Mouse (Mus musculus): Measurements from ENCODE around the gene Atpaf2. TPM values are rescaled to one million over a fixed set of nuclear protein-coding genes. Genes with fewer than 3 reads are reported as not detected.
"Not testable (repeated sequence)": the region's sequence is repeated elsewhere in the genome, so short reads cannot be mapped to it uniquely, and the experiment has no call there.

Gene Atpaf2
- polyA plus RNA-seq, 1 experiment from 2014 or later: 70.2 TPM

DNA sequence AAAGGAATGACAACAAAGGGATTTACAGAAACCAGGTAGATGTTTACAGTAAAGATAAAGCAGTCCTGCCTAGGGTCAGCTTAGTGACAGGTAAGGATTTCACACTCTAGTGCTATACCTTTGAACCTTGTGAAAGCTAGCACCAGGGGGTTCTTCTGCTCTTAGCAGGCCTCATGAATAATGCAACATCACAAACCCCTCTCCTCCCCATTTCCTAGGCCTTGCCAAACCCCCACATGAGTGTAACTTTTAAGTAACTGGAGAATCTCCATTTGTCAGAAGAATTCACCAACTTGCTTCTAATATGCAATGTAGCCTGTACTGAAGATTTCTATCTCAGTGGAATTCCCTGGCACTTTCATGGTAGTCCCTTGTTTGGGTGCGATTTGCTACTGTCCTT lies 21.4 kb upstream of the Atpaf2 start:
- ATAC-seq (replicated peaks; ENCODE audit: low FRiP score); DNase-seq (ENCODE audit: low spot score); H3K27me3 ChIP-seq (replicated peaks; ENCODE audit: control insufficient read depth, insufficient read depth, low read length); H3K4me2 ChIP-seq; H3K27ac ChIP-seq (ENCODE audit: low read depth, low read length); H3K4me3 ChIP-seq (ENCODE audit: low read depth, low read length); H3K4me1 ChIP-seq (replicated peaks; ENCODE audit: control insufficient read depth, insufficient read depth, low read length); H3K9ac ChIP-seq (ENCODE audit: low read depth, low read length); H3K9me3 ChIP-seq (ENCODE audit: control insufficient read depth, low read length): not testable (repeated sequence)
- WGBS: 41% methylated on average over 1 of the region's 1 CpGs
- H3K36me3 ChIP-seq (ENCODE audit: control insufficient read depth, insufficient read depth, low read length): peaks cover 11% of the 10 kb centered on the region

DNA sequence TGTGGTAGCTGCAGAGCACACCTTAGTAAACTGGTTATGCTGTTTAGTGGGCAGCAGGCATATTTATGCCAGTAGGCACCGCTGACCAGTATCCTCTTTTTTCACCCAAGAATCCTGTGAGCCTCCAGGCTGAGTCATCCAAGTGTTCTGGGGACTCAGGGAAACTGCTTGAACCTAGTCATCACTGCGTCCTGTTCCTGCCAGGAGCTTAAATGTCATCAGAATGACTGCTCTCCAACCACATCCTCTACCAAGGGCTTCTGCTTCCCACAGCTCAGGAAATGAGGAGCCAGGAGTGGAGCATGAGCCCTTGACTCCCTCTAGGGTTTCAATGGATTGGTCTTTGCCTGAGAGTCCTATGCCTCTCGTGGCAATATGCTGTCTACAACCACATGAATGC lies 18.4 kb upstream of the Atpaf2 start:
- H3K36me3 ChIP-seq (ENCODE audit: control insufficient read depth, insufficient read depth, low read length): peaks cover 20% of the 10 kb centered on the region
- H3K27me3 ChIP-seq (replicated peaks; ENCODE audit: control insufficient read depth, insufficient read depth, low read length): no peaks in the 10 kb centered on the region
- H3K4me1 ChIP-seq (replicated peaks; ENCODE audit: control insufficient read depth, insufficient read depth, low read length): no peaks in the 10 kb centered on the region; the same call in 1 of the 2 replicates
- no peak overlapping the region for H3K4me2 ChIP-seq
- ATAC-seq (replicated peaks; ENCODE audit: low FRiP score) (no peak), DNase-seq (ENCODE audit: low spot score) (no peak)
- no peaks in the 10 kb centered on the region for H3K9me3 ChIP-seq (ENCODE audit: control insufficient read depth, low read length)
- 70% methylated on average over 3 of the region's 3 CpGs for WGBS
- H3K9ac ChIP-seq (ENCODE audit: low read depth, low read length): no peak overlapping the region
- no peak overlapping the region for H3K4me3 ChIP-seq (ENCODE audit: low read depth, low read length)
- no peak overlapping the region for H3K27ac ChIP-seq (ENCODE audit: low read depth, low read length)

DNA sequence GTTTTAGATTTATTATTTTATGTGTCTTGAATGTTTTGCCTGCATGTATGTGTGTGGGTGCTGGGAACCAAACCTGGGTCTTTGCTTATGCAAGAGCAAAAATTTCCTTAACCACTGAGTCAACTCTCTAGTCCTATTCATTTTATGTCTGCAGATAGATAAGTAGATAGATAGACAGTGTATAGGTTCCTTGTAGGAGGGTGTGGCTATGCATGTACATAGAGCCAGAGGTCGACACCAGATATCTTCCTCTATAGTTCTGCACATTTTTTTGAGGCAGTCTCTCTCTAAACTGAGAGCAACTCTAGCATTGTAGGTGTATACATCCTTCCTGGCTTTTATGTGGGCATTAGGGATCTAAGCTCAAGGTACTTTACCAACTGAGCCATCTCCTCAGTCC lies 16.9 kb upstream of the Atpaf2 start:
- 67% methylated on average over 1 of the region's 1 CpGs for WGBS
- no peaks in the 10 kb centered on the region for H3K9me3 ChIP-seq (ENCODE audit: control insufficient read depth, low read length)
- H3K4me1 ChIP-seq (replicated peaks; ENCODE audit: control insufficient read depth, insufficient read depth, low read length): no peaks in the 10 kb centered on the region; the same call in 1 of the 2 replicates
- H3K4me3 ChIP-seq (ENCODE audit: low read depth, low read length): no peak overlapping the region
- H3K27me3 ChIP-seq (replicated peaks; ENCODE audit: control insufficient read depth, insufficient read depth, low read length): no peaks in the 10 kb centered on the region
- no peak overlapping the region for H3K27ac ChIP-seq (ENCODE audit: low read depth, low read length)
- no peak for ATAC-seq (replicated peaks; ENCODE audit: low FRiP score)
- DNase-seq (ENCODE audit: low spot score): no peak
- H3K4me2 ChIP-seq: no peak overlapping the region
- peaks cover 22% of the 10 kb centered on the region for H3K36me3 ChIP-seq (ENCODE audit: control insufficient read depth, insufficient read depth, low read length)
- H3K9ac ChIP-seq (ENCODE audit: low read depth, low read length): no peak overlapping the region

DNA sequence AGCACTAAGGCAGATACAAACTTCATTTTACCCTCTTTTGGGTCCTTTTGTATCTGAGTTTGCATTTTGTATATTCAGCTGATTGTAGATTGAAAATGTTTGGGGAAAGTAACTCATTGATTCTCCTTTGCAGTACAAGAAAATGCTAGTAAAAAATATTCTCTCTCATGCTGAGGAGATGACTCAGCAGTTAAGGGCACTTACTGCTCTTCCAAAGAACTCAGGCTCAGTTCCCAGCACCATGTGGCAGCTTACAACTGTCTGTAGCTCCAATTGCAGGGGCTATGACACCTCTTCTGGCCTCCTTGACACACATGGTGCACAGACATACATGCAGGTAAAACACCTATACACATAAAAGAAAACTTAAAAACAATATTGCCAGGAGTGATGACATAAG lies 15.2 kb upstream of the Atpaf2 start:
- peaks cover 25% of the 10 kb centered on the region for H3K36me3 ChIP-seq (ENCODE audit: control insufficient read depth, insufficient read depth, low read length)

DNA sequence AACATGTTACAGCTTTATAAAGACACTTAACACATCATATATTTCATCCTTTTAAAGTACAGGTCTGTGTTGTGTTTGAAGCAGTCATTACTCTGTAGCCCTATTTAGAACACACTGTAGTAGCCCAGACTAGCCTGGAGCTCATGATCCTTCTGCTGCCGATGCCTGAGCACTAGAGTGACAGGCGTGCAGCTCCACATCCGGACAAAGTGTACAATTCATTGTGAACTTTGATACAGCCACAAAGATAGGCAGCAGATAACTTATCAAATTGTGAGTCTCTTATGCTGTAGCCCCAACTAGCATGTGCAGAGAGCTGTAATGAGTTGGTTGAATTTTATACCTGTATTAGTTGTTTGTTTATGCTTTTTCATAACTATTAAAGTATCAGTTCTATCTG lies 9.4 kb upstream of the Atpaf2 start:
- peaks cover 16% of the 10 kb centered on the region; the same call in 1 of the 2 replicates for H3K36me3 ChIP-seq (ENCODE audit: control insufficient read depth, insufficient read depth, low read length)
- H3K9me3 ChIP-seq (ENCODE audit: control insufficient read depth, low read length): no peaks in the 10 kb centered on the region
- H3K9ac ChIP-seq (ENCODE audit: low read depth, low read length): no peak overlapping the region
- DNase-seq (ENCODE audit: low spot score): no peak
- H3K4me1 ChIP-seq (replicated peaks; ENCODE audit: control insufficient read depth, insufficient read depth, low read length): no peaks in the 10 kb centered on the region
- H3K4me2 ChIP-seq: no peak overlapping the region
- no peak for ATAC-seq (replicated peaks; ENCODE audit: low FRiP score)
- H3K4me3 ChIP-seq (ENCODE audit: low read depth, low read length): no peak overlapping the region
- WGBS: 89% methylated on average over 3 of the region's 3 CpGs
- H3K27me3 ChIP-seq (replicated peaks; ENCODE audit: control insufficient read depth, insufficient read depth, low read length): no peaks in the 10 kb centered on the region
- no peak overlapping the region for H3K27ac ChIP-seq (ENCODE audit: low read depth, low read length)

More for the DNA sequence above, 15.2 kb upstream of the Atpaf2 start:
- DNase-seq (ENCODE audit: low spot score) (no peak), ATAC-seq (replicated peaks; ENCODE audit: low FRiP score) (no peak)
- no peak overlapping the region for H3K9ac ChIP-seq (ENCODE audit: low read depth, low read length)
- no peak overlapping the region for H3K4me3 ChIP-seq (ENCODE audit: low read depth, low read length)
- H3K4me1 ChIP-seq (replicated peaks; ENCODE audit: control insufficient read depth, insufficient read depth, low read length): no peaks in the 10 kb centered on the region; the same call in 1 of the 2 replicates
- no peak overlapping the region for H3K27ac ChIP-seq (ENCODE audit: low read depth, low read length)
- no peak overlapping the region for H3K4me2 ChIP-seq
- H3K27me3 ChIP-seq (replicated peaks; ENCODE audit: control insufficient read depth, insufficient read depth, low read length): no peaks in the 10 kb centered on the region
- H3K9me3 ChIP-seq (ENCODE audit: control insufficient read depth, low read length): no peaks in the 10 kb centered on the region

DNA sequence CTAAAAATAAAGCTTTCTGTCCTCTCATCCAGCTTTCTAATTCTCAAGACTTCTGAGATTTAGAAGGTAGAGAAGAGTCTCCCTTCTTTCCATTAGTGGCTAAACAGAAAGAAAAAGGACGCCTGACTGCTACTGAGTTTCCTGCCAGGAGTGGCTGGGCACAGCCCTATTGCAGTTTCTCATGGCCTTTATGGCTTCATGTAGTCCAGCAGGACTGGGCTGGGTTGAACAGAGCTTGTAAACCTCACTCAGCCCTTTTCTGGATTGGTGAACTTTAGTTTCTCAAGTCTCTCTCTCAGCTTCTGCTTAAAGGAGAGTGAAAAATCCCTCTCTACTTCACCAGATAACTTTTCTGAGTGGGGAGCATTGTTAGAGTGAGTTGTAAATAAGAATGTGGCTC lies 8.2 kb upstream of the Atpaf2 start:
- Histone ChIP-seq H3K9ac (ENCODE audit: low read depth, low read length) (no peak overlapping the region), H3K27me3 (replicated peaks; ENCODE audit: control insufficient read depth, insufficient read depth, low read length) (no peaks in the 10 kb centered on the region), H3K9me3 (ENCODE audit: control insufficient read depth, low read length) (no peaks in the 10 kb centered on the region), H3K4me3 (ENCODE audit: low read depth, low read length) (no peak overlapping the region), H3K4me1 (replicated peaks; ENCODE audit: control insufficient read depth, insufficient read depth, low read length) (no peaks in the 10 kb centered on the region), H3K36me3 (ENCODE audit: control insufficient read depth, insufficient read depth, low read length) (peaks cover 11% of the 10 kb centered on the region; the same call in 1 of the 2 replicates), H3K27ac (ENCODE audit: low read depth, low read length) (no peak overlapping the region), H3K4me2 (no peak overlapping the region)
- WGBS: 76% methylated on average over 1 of the region's 1 CpGs
- no peak for ATAC-seq (replicated peaks; ENCODE audit: low FRiP score)
- no peak for DNase-seq (ENCODE audit: low spot score)

DNA sequence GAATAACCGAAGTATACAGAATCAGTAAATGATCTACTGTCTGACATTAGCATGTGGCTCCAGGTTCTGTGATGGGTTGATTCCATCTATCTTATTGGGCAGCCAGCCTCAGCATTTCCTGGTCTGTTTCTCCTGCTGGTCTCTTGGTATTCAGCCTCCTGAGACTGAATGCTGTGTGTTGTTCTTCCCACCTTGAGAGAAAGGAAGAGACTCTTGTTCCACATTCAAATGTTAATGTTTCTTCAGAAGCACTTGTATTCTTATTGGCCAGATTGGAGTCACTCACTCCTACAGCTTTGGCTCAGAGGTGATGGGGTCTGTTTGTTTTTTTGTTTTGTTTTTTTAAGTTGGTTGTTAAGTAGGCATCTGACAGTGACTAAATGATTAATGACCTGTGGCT lies 4.7 kb upstream of the Atpaf2 start:
- ATAC-seq (replicated peaks; ENCODE audit: low FRiP score): no peak
- H3K4me2 ChIP-seq: no peak overlapping the region
- H3K36me3 ChIP-seq (ENCODE audit: control insufficient read depth, insufficient read depth, low read length): peaks cover 4% of the 10 kb centered on the region; the same call in 1 of the 2 replicates
- no peak for DNase-seq (ENCODE audit: low spot score)
- WGBS: 53% methylated on average over 1 of the region's 1 CpGs
- no peak overlapping the region for H3K27ac ChIP-seq (ENCODE audit: low read depth, low read length)
- no peaks in the 10 kb centered on the region for H3K9me3 ChIP-seq (ENCODE audit: control insufficient read depth, low read length)
- no peak overlapping the region for H3K9ac ChIP-seq (ENCODE audit: low read depth, low read length)
- peaks cover 10% of the 10 kb centered on the region for H3K4me1 ChIP-seq (replicated peaks; ENCODE audit: control insufficient read depth, insufficient read depth, low read length)
- no peak overlapping the region for H3K4me3 ChIP-seq (ENCODE audit: low read depth, low read length)
- H3K27me3 ChIP-seq (replicated peaks; ENCODE audit: control insufficient read depth, insufficient read depth, low read length): no peaks in the 10 kb centered on the region

DNA sequence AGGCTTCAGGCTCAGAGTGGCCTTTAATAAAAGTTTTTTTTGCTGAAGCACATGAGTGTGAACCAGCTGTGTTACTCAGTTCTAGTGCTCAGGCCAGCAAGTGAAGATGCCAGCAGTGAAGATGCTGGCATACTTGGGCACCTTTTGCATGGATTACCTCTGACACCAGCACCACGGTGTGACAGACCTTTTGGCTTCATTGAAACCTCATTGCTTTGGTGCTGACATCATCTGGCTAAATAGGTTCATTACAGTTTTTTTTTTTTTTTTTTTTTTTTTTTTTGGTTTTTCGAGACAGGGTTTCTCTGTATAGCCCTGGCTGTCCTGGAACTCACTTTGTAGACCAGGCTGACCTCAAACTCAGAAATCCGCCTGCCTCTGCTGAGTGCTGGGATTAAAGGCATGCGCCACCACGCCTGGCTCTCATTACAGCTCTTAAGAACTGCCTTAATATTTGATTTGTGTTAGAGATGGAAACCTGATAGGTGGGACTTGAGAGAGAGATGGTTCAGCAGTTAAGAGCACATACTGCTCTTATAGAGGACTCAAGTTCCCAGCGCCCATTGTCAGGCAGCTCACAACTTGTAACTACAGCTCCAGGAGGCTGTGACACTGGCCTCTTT lies 3.9 kb upstream of the Atpaf2 start:
- Histone ChIP-seq H3K4me2 (no peak overlapping the region), H3K4me1 (replicated peaks; ENCODE audit: control insufficient read depth, insufficient read depth, low read length) (peaks cover 10% of the 10 kb centered on the region), H3K9me3 (ENCODE audit: control insufficient read depth, low read length) (no peaks in the 10 kb centered on the region), H3K4me3 (ENCODE audit: low read depth, low read length) (no peak overlapping the region), H3K27ac (ENCODE audit: low read depth, low read length) (no peak overlapping the region), H3K36me3 (ENCODE audit: control insufficient read depth, insufficient read depth, low read length) (peaks cover 2% of the 10 kb centered on the region; the same call in 1 of the 2 replicates), H3K27me3 (replicated peaks; ENCODE audit: control insufficient read depth, insufficient read depth, low read length) (no peaks in the 10 kb centered on the region), H3K9ac (ENCODE audit: low read depth, low read length) (no peak overlapping the region)
- ATAC-seq (replicated peaks; ENCODE audit: low FRiP score) (no peak), DNase-seq (ENCODE audit: low spot score) (no peak)
- 71% methylated on average over 5 of the region's 6 CpGs for WGBS

DNA sequence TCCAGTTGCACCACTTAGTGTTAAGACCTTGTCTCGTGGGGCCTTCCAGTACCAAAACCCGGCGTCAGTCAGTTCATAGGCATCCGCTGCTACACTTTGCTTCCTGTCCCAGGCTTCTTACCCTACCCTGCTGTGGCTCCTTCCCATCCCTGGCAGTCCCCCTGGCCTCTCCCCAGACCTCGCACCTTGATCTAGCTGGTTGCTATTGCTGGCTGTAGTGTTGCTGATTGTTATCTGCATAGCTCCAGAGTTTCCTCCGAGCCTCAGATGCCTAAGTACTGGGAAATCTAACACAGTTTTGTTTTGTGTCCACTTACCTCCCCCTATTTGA lies 181 bp upstream of the Atpaf2 start:
- Histone ChIP-seq H3K9me3 (ENCODE audit: control insufficient read depth, low read length) (no peaks in the 10 kb centered on the region), H3K4me1 (replicated peaks; ENCODE audit: control insufficient read depth, insufficient read depth, low read length) (peaks cover 17% of the 10 kb centered on the region), H3K36me3 (ENCODE audit: control insufficient read depth, insufficient read depth, low read length) (no peaks in the 10 kb centered on the region), H3K4me3 (ENCODE audit: low read depth, low read length) (peak overlapping the region; percentile 90), H3K27ac (ENCODE audit: low read depth, low read length) (peak overlapping the region; percentile 88; the same call in 1 of the 2 replicates), H3K27me3 (replicated peaks; ENCODE audit: control insufficient read depth, insufficient read depth, low read length) (no peaks in the 10 kb centered on the region), H3K9ac (ENCODE audit: low read depth, low read length) (peak overlapping the region; percentile 95), H3K4me2 (peak overlapping the region; percentile 86)
- WGBS: 7% methylated on average over 6 of the region's 6 CpGs
- DNase-seq (ENCODE audit: low spot score) (no peak), ATAC-seq (replicated peaks; ENCODE audit: low FRiP score) (no peak)
